Mouse (Mus musculus): ENCODE data around the gene Gm20708. TPM values are rescaled to one million over a fixed set of nuclear protein-coding genes. Genes with fewer than 3 reads are reported as not detected.
"Not testable (repeated sequence)": the region's sequence is repeated elsewhere in the genome, so short reads cannot be mapped to it uniquely, and the experiment has no call there.

Gm20708 gene
- polyA plus RNA-seq, 1 experiment from 2014 or later: 1.1 TPM

- no peaks in the 10 kb centered on the region; the same call in 1 of the 2 replicates for H3K36me3 ChIP-seq (ENCODE audit: control insufficient read depth, insufficient read depth, low read length)
- no peak overlapping the region for H3K9ac ChIP-seq (replicated peaks; ENCODE audit: low read depth, low read length)
- H3K4me2 ChIP-seq (replicated peaks; ENCODE audit: low read depth, low read length): no peak overlapping the region
- 65% methylated on average over 18 of the region's 18 CpGs for WGBS
- no peak for ATAC-seq (ENCODE audit: insufficient number of reproducible peaks, insufficient read depth, low FRiP score, low read depth)
- H3K9me3 ChIP-seq (ENCODE audit: control insufficient read depth, low read depth, low read length): no peaks in the 10 kb centered on the region
- H3K27ac ChIP-seq (ENCODE audit: low read length): peak overlapping the region; percentile 69; the same call in 1 of the 2 replicates
- H3K4me3 ChIP-seq (ENCODE audit: low read depth, low read length): no peak overlapping the region
- H3K27me3 ChIP-seq (ENCODE audit: control insufficient read depth, insufficient read depth, low read length): no peaks in the 10 kb centered on the region
- H3K4me1 ChIP-seq (ENCODE audit: control insufficient read depth, insufficient read depth, low read length): peaks cover 51% of the 10 kb centered on the region
These were observed 18.9 kb downstream of the Gm20708 start for GRCm38 (mm10) chr11:117828149-117828887.

- ATAC-seq (ENCODE audit: insufficient number of reproducible peaks, insufficient read depth, low FRiP score, low read depth): peak; percentile 34; the same call in 1 of the 2 replicates
- H3K27me3 ChIP-seq (ENCODE audit: control insufficient read depth, insufficient read depth, low read length): no peaks in the 10 kb centered on the region
- H3K4me2 ChIP-seq (replicated peaks; ENCODE audit: low read depth, low read length): no peak overlapping the region
- peaks cover 43% of the 10 kb centered on the region for H3K4me1 ChIP-seq (ENCODE audit: control insufficient read depth, insufficient read depth, low read length)
- H3K27ac ChIP-seq (ENCODE audit: low read length): peak overlapping the region; percentile 69
- no peaks in the 10 kb centered on the region for H3K9me3 ChIP-seq (ENCODE audit: control insufficient read depth, low read depth, low read length)
- no peak overlapping the region for H3K4me3 ChIP-seq (ENCODE audit: low read depth, low read length)
- H3K36me3 ChIP-seq (ENCODE audit: control insufficient read depth, insufficient read depth, low read length): no peaks in the 10 kb centered on the region
- WGBS: 38% methylated on average over 9 of the region's 9 CpGs
- H3K9ac ChIP-seq (replicated peaks; ENCODE audit: low read depth, low read length): no peak overlapping the region
These were observed 19.6 kb downstream of the Gm20708 start for GRCm38 (mm10) chr11:117828888-117829604.

- 54% methylated on average over 2 of the region's 2 CpGs for WGBS
- Histone ChIP-seq H3K27ac (ENCODE audit: low read length) (peak overlapping the region; percentile 69; the same call in 1 of the 2 replicates), H3K4me2 (replicated peaks; ENCODE audit: low read depth, low read length) (no peak overlapping the region), H3K9ac (replicated peaks; ENCODE audit: low read depth, low read length) (no peak overlapping the region), H3K4me3 (ENCODE audit: low read depth, low read length) (no peak overlapping the region), H3K27me3 (ENCODE audit: control insufficient read depth, insufficient read depth, low read length) (no peaks in the 10 kb centered on the region), H3K36me3 (ENCODE audit: control insufficient read depth, insufficient read depth, low read length) (no peaks in the 10 kb centered on the region), H3K9me3 (ENCODE audit: control insufficient read depth, low read depth, low read length) (no peaks in the 10 kb centered on the region), H3K4me1 (ENCODE audit: control insufficient read depth, insufficient read depth, low read length) (peaks cover 39% of the 10 kb centered on the region)
- ATAC-seq (ENCODE audit: insufficient number of reproducible peaks, insufficient read depth, low FRiP score, low read depth): no peak
These were observed 20.3 kb downstream of the Gm20708 start for GRCm38 (mm10) chr11:117829671-117830215.

- H3K27ac ChIP-seq (ENCODE audit: low read length): no peak overlapping the region
These were observed 20.9 kb downstream of the Gm20708 start for GRCm38 (mm10) chr11:117830401-117830800.

GRCm38 (mm10) chr11:117832086-117832969 lies 22.9 kb downstream of the Gm20708 start:
- no peaks in the 10 kb centered on the region for H3K36me3 ChIP-seq (ENCODE audit: control insufficient read depth, insufficient read depth, low read length)
- peak; percentile 35; the same call in 1 of the 2 replicates for ATAC-seq (ENCODE audit: insufficient number of reproducible peaks, insufficient read depth, low FRiP score, low read depth)
- H3K9ac ChIP-seq (replicated peaks; ENCODE audit: low read depth, low read length): no peak overlapping the region
- H3K4me1 ChIP-seq (ENCODE audit: control insufficient read depth, insufficient read depth, low read length): peaks cover 21% of the 10 kb centered on the region
- H3K27ac ChIP-seq (ENCODE audit: low read length): no peak overlapping the region
- peak overlapping the region; percentile 14 for H3K4me3 ChIP-seq (ENCODE audit: low read depth, low read length)
- H3K4me2 ChIP-seq (replicated peaks; ENCODE audit: low read depth, low read length): peak overlapping the region; percentile 35
- 20% methylated on average over 28 of the region's 28 CpGs for WGBS
- no peaks in the 10 kb centered on the region for H3K27me3 ChIP-seq (ENCODE audit: control insufficient read depth, insufficient read depth, low read length)
- H3K9me3 ChIP-seq (ENCODE audit: control insufficient read depth, low read depth, low read length): no peaks in the 10 kb centered on the region

More at GRCm38 (mm10) chr11:117830401-117830800, 20.9 kb downstream of the Gm20708 start:
- Histone ChIP-seq H3K9me3 (ENCODE audit: control insufficient read depth, low read depth, low read length) (no peaks in the 10 kb centered on the region), H3K4me3 (ENCODE audit: low read depth, low read length) (no peak overlapping the region), H3K36me3 (ENCODE audit: control insufficient read depth, insufficient read depth, low read length) (no peaks in the 10 kb centered on the region), H3K4me1 (ENCODE audit: control insufficient read depth, insufficient read depth, low read length) (peaks cover 35% of the 10 kb centered on the region), H3K4me2 (replicated peaks; ENCODE audit: low read depth, low read length) (no peak overlapping the region), H3K9ac (replicated peaks; ENCODE audit: low read depth, low read length) (no peak overlapping the region), H3K27me3 (ENCODE audit: control insufficient read depth, insufficient read depth, low read length) (no peaks in the 10 kb centered on the region)
- no peak for ATAC-seq (ENCODE audit: insufficient number of reproducible peaks, insufficient read depth, low FRiP score, low read depth)
- 69% methylated on average over 9 of the region's 9 CpGs for WGBS

- not testable (repeated sequence) for H3K4me2 ChIP-seq (replicated peaks; ENCODE audit: low read depth, low read length); H3K4me3 ChIP-seq (ENCODE audit: low read depth, low read length); H3K27me3 ChIP-seq (ENCODE audit: control insufficient read depth, insufficient read depth, low read length); ATAC-seq (ENCODE audit: insufficient number of reproducible peaks, insufficient read depth, low FRiP score, low read depth); H3K9ac ChIP-seq (replicated peaks; ENCODE audit: low read depth, low read length); H3K27ac ChIP-seq (ENCODE audit: low read length); H3K9me3 ChIP-seq (ENCODE audit: control insufficient read depth, low read depth, low read length); H3K36me3 ChIP-seq (ENCODE audit: control insufficient read depth, insufficient read depth, low read length)
- peaks cover 11% of the 10 kb centered on the region for H3K4me1 ChIP-seq (ENCODE audit: control insufficient read depth, insufficient read depth, low read length)
- WGBS: 93% methylated on average over 4 of the region's 6 CpGs
These were observed 24.0 kb downstream of the Gm20708 start for GRCm38 (mm10) chr11:117833509-117833908.

GRCm38 (mm10) chr11:117834086-117834485 lies 24.6 kb downstream of the Gm20708 start:
- H3K27me3 ChIP-seq (ENCODE audit: control insufficient read depth, insufficient read depth, low read length): no peaks in the 10 kb centered on the region
- H3K9me3 ChIP-seq (ENCODE audit: control insufficient read depth, low read depth, low read length): no peaks in the 10 kb centered on the region
- H3K4me2 ChIP-seq (replicated peaks; ENCODE audit: low read depth, low read length): no peak overlapping the region
- H3K4me1 ChIP-seq (ENCODE audit: control insufficient read depth, insufficient read depth, low read length): peaks cover 5% of the 10 kb centered on the region; the same call in 1 of the 2 replicates
- no peak for ATAC-seq (ENCODE audit: insufficient number of reproducible peaks, insufficient read depth, low FRiP score, low read depth)
- 84% methylated on average over 8 of the region's 8 CpGs for WGBS
- no peak overlapping the region for H3K9ac ChIP-seq (replicated peaks; ENCODE audit: low read depth, low read length)
- H3K27ac ChIP-seq (ENCODE audit: low read length): no peak overlapping the region
- no peaks in the 10 kb centered on the region for H3K36me3 ChIP-seq (ENCODE audit: control insufficient read depth, insufficient read depth, low read length)
- H3K4me3 ChIP-seq (ENCODE audit: low read depth, low read length): no peak overlapping the region

- H3K27me3 ChIP-seq (ENCODE audit: control insufficient read depth, insufficient read depth, low read length): no peaks in the 10 kb centered on the region
- H3K36me3 ChIP-seq (ENCODE audit: control insufficient read depth, insufficient read depth, low read length): no peaks in the 10 kb centered on the region
- no peaks in the 10 kb centered on the region for H3K4me1 ChIP-seq (ENCODE audit: control insufficient read depth, insufficient read depth, low read length)
- H3K9me3 ChIP-seq (ENCODE audit: control insufficient read depth, low read depth, low read length): no peaks in the 10 kb centered on the region
- WGBS: 29% methylated on average over 13 of the region's 13 CpGs
- no peak overlapping the region for H3K9ac ChIP-seq (replicated peaks; ENCODE audit: low read depth, low read length)
- no peak for ATAC-seq (ENCODE audit: insufficient number of reproducible peaks, insufficient read depth, low FRiP score, low read depth)
- H3K4me3 ChIP-seq (ENCODE audit: low read depth, low read length): no peak overlapping the region
- H3K4me2 ChIP-seq (replicated peaks; ENCODE audit: low read depth, low read length): peak overlapping the region; percentile 29; the same call in 1 of the 2 replicates
- H3K27ac ChIP-seq (ENCODE audit: low read length): no peak overlapping the region
These were observed 26.8 kb downstream of the Gm20708 start for GRCm38 (mm10) chr11:117836306-117836705.

Measured in stomach, embryonic 14.5 days (tissue).